Mouse (Mus musculus) erythroblast, adult 5-6 weeks (primary cell): ENCODE results near the gene Rab3d. TPM values are rescaled to one million over a fixed set of nuclear protein-coding genes. Genes with fewer than 3 reads are reported as not detected.

Source experiments
- total RNA-seq, 2 experiments: library from RNA; stranded (forward) in 1 of 2; stranded (reverse) in 1 of 2; fragments of 150-400 nt in 1 of 2; fragments of 200-764, 138-1000 nt in 1 of 2; gene quantifications; 2 replicates each; pipeline versions ENCODE4 v1.2.3 to v1.2.4; 2015 to 2017; ENCODE audit warnings: low replicate concordance in 2 of 2

Gene Rab3d
- total RNA-seq, 2 experiments from 2014 or later: 13.4 to 17.1 TPM

Other genes starting within 250 kb of the Rab3d start
- gene Ldlr, start 194.7 kb downstream of the Rab3d start, total RNA-seq (2015; ENCODE audit: low replicate concordance): 2.5 and 6.9 TPM in 2 replicates
- 3.7 and 5.4 TPM in 2 replicates for gene Ldlr, start 194.7 kb downstream of the Rab3d start, total RNA-seq (2017; ENCODE audit: low replicate concordance)
- gene Spc24, start 157.9 kb downstream of the Rab3d start, total RNA-seq (2015; ENCODE audit: low replicate concordance): 28.0 and 63.8 TPM in 2 replicates
- 23.6 and 31.9 TPM in 2 replicates for gene Spc24, start 157.9 kb downstream of the Rab3d start, total RNA-seq (2017; ENCODE audit: low replicate concordance)
- 1.2 TPM in 1 of 2 replicates, not detected in the other for gene Kank2, start 119.4 kb downstream of the Rab3d start, total RNA-seq (2015; ENCODE audit: low replicate concordance)
- 0.09 TPM in 1 of 2 replicates, not detected in the other for gene Kank2, start 119.4 kb downstream of the Rab3d start, total RNA-seq (2017; ENCODE audit: low replicate concordance)
- gene Angptl8, start 82.7 kb downstream of the Rab3d start, total RNA-seq (2015; ENCODE audit: low replicate concordance): 1.3 TPM in 1 of 2 replicates, not detected in the other
- gene Angptl8, start 82.7 kb downstream of the Rab3d start, total RNA-seq (2017; ENCODE audit: low replicate concordance): not detected in 2 replicates
- not detected in 2 replicates for gene Dock6, start 65.6 kb downstream of the Rab3d start, total RNA-seq (2015; ENCODE audit: low replicate concordance)
- gene Dock6, start 65.6 kb downstream of the Rab3d start, total RNA-seq (2017; ENCODE audit: low replicate concordance): not detected in 2 replicates
- gene Ccdc159, start 9.3 kb upstream of the Rab3d start, total RNA-seq (2015; ENCODE audit: low replicate concordance): not detected in 2 replicates
- gene Ccdc159, start 9.3 kb upstream of the Rab3d start, total RNA-seq (2017; ENCODE audit: low replicate concordance): not detected in 2 replicates
- 9.8 and 15.7 TPM in 2 replicates for gene Tmem205, start 9.4 kb upstream of the Rab3d start, total RNA-seq (2015; ENCODE audit: low replicate concordance)
- gene Tmem205, start 9.4 kb upstream of the Rab3d start, total RNA-seq (2017; ENCODE audit: low replicate concordance): 1.5 TPM in 2 replicates
- gene Plppr2, start 18.8 kb upstream of the Rab3d start, total RNA-seq (2015; ENCODE audit: low replicate concordance): 0.42 TPM in 1 of 2 replicates, not detected in the other
- gene Plppr2, start 18.8 kb upstream of the Rab3d start, total RNA-seq (2017; ENCODE audit: low replicate concordance): not detected in 2 replicates
- 0.58 and 1.5 TPM in 2 replicates for gene Swsap1, start 37.6 kb upstream of the Rab3d start, total RNA-seq (2015; ENCODE audit: low replicate concordance)
- 3.8 and 6.6 TPM in 2 replicates for gene Swsap1, start 37.6 kb upstream of the Rab3d start, total RNA-seq (2017; ENCODE audit: low replicate concordance)
- 68.1 and 70.3 TPM in 2 replicates for gene Epor, start 45.3 kb upstream of the Rab3d start, total RNA-seq (2015; ENCODE audit: low replicate concordance)
- gene Epor, start 45.3 kb upstream of the Rab3d start, total RNA-seq (2017; ENCODE audit: low replicate concordance): 70.3 and 91.0 TPM in 2 replicates
- not detected in 2 replicates for gene Rgl3, start 71.3 kb upstream of the Rab3d start, total RNA-seq (2015; ENCODE audit: low replicate concordance)
- gene Rgl3, start 71.3 kb upstream of the Rab3d start, total RNA-seq (2017; ENCODE audit: low replicate concordance): not detected in 2 replicates
- 4.2 TPM in 1 of 2 replicates, not detected in the other for gene Ccdc151, start 84.4 kb upstream of the Rab3d start, total RNA-seq (2015; ENCODE audit: low replicate concordance)
- 0.84 and 0.85 TPM in 2 replicates for gene Ccdc151, start 84.4 kb upstream of the Rab3d start, total RNA-seq (2017; ENCODE audit: low replicate concordance)
- gene Prkcsh, start 84.6 kb upstream of the Rab3d start, total RNA-seq (2015; ENCODE audit: low replicate concordance): 13.1 and 13.4 TPM in 2 replicates
- 20.2 and 25.0 TPM in 2 replicates for gene Prkcsh, start 84.6 kb upstream of the Rab3d start, total RNA-seq (2017; ENCODE audit: low replicate concordance)
- not detected in 2 replicates for gene Elavl3, start 133.8 kb upstream of the Rab3d start, total RNA-seq (2015; ENCODE audit: low replicate concordance)
- not detected in 2 replicates for gene Elavl3, start 133.8 kb upstream of the Rab3d start, total RNA-seq (2017; ENCODE audit: low replicate concordance)
- not detected in 2 replicates for gene Gm49318, start 153.1 kb upstream of the Rab3d start, total RNA-seq (2015; ENCODE audit: low replicate concordance)
- not detected in 2 replicates for gene Gm49318, start 153.1 kb upstream of the Rab3d start, total RNA-seq (2017; ENCODE audit: low replicate concordance)
- 1.0 and 4.0 TPM in 2 replicates for gene Zfp653, start 153.2 kb upstream of the Rab3d start, total RNA-seq (2015; ENCODE audit: low replicate concordance)
- 1.6 and 2.8 TPM in 2 replicates for gene Zfp653, start 153.2 kb upstream of the Rab3d start, total RNA-seq (2017; ENCODE audit: low replicate concordance)
- gene Ecsit, start 167.2 kb upstream of the Rab3d start, total RNA-seq (2015; ENCODE audit: low replicate concordance): 1.9 and 3.3 TPM in 2 replicates
- gene Ecsit, start 167.2 kb upstream of the Rab3d start, total RNA-seq (2017; ENCODE audit: low replicate concordance): 3.5 and 4.2 TPM in 2 replicates
- not detected in 2 replicates for gene Cnn1, start 181.0 kb upstream of the Rab3d start, total RNA-seq (2015; ENCODE audit: low replicate concordance)
- not detected in 2 replicates for gene Cnn1, start 181.0 kb upstream of the Rab3d start, total RNA-seq (2017; ENCODE audit: low replicate concordance)
- gene Elof1, start 199.0 kb upstream of the Rab3d start, total RNA-seq (2015; ENCODE audit: low replicate concordance): 28.4 and 30.7 TPM in 2 replicates
- 14.1 and 15.8 TPM in 2 replicates for gene Elof1, start 199.0 kb upstream of the Rab3d start, total RNA-seq (2017; ENCODE audit: low replicate concordance)
- gene Acp5, start 217.5 kb upstream of the Rab3d start, total RNA-seq (2015; ENCODE audit: low replicate concordance): 10.8 and 20.7 TPM in 2 replicates
- 9.8 and 18.1 TPM in 2 replicates for gene Acp5, start 217.5 kb upstream of the Rab3d start, total RNA-seq (2017; ENCODE audit: low replicate concordance)
- gene Pigyl, start 238.7 kb upstream of the Rab3d start, total RNA-seq (2015; ENCODE audit: low replicate concordance): 5.6 and 8.8 TPM in 2 replicates
- 8.2 and 9.3 TPM in 2 replicates for gene Pigyl, start 238.7 kb upstream of the Rab3d start, total RNA-seq (2017; ENCODE audit: low replicate concordance)